Mouse (Mus musculus): ENCODE results near the gene Slc25a33. TPM values are rescaled to one million over a fixed set of nuclear protein-coding genes. Genes with fewer than 3 reads are reported as not detected.
A peak's percentile ranks its signal among the peaks of the same experiment; 100 is the strongest.

Gene Slc25a33
- polyA plus RNA-seq, 1 experiment from 2014 or later = 10.7 TPM

GRCm38 (mm10) chr4:149730827-149731226, 43.2 kb downstream of the Slc25a33 start:
- H3K4me1 ChIP-seq (ENCODE audit: control insufficient read depth, low read depth, low read length) = peaks cover 15% of the 10 kb centered on the region
- ATAC-seq (ENCODE audit: low read depth) = peak; percentile 12; the same call in 1 of the 2 replicates
- H3K4me2 ChIP-seq (ENCODE audit: low read depth, low read length) = no peak overlapping the region
- H3K27ac ChIP-seq (ENCODE audit: low read length) = no peak overlapping the region
- 29% methylated on average over 7 of the region's 7 CpGs for WGBS (ENCODE audit: insufficient replicate concordance)
- H3K27me3 ChIP-seq (ENCODE audit: control insufficient read depth, insufficient read depth, low read depth, low read length) = no peaks in the 10 kb centered on the region
- no peak overlapping the region for H3K4me3 ChIP-seq (ENCODE audit: low read depth, low read length)
- peaks cover 3% of the 10 kb centered on the region; the same call in 1 of the 2 replicates for H3K36me3 ChIP-seq (ENCODE audit: control insufficient read depth, insufficient read depth)
- H3K9me3 ChIP-seq (replicated peaks; ENCODE audit: control insufficient read depth, low read length) = no peaks in the 10 kb centered on the region
- H3K9ac ChIP-seq (ENCODE audit: low read depth, low read length) = no peak overlapping the region

GRCm38 (mm10) chr4:149728810-149729209, 45.3 kb downstream of the Slc25a33 start:
- H3K4me3 ChIP-seq (ENCODE audit: low read depth, low read length) = no peak overlapping the region
- H3K9me3 ChIP-seq (replicated peaks; ENCODE audit: control insufficient read depth, low read length) = no peaks in the 10 kb centered on the region
- no peaks in the 10 kb centered on the region for H3K27me3 ChIP-seq (ENCODE audit: control insufficient read depth, insufficient read depth, low read depth, low read length)
- no peak overlapping the region for H3K9ac ChIP-seq (ENCODE audit: low read depth, low read length)
- no peak for ATAC-seq (ENCODE audit: low read depth)
- 54% methylated on average over 8 of the region's 8 CpGs for WGBS (ENCODE audit: insufficient replicate concordance)
- peaks cover 14% of the 10 kb centered on the region for H3K4me1 ChIP-seq (ENCODE audit: control insufficient read depth, low read depth, low read length)
- peaks cover 3% of the 10 kb centered on the region; the same call in 1 of the 2 replicates for H3K36me3 ChIP-seq (ENCODE audit: control insufficient read depth, insufficient read depth)
- H3K4me2 ChIP-seq (ENCODE audit: low read depth, low read length) = no peak overlapping the region
- H3K27ac ChIP-seq (ENCODE audit: low read length) = no peak overlapping the region

- no peaks in the 10 kb centered on the region for H3K9me3 ChIP-seq (replicated peaks; ENCODE audit: control insufficient read depth, low read length)
- H3K4me2 ChIP-seq (ENCODE audit: low read depth, low read length) = no peak overlapping the region
- H3K4me1 ChIP-seq (ENCODE audit: control insufficient read depth, low read depth, low read length) = peaks cover 3% of the 10 kb centered on the region
- WGBS (ENCODE audit: insufficient replicate concordance) = 93% methylated on average over 5 of the region's 5 CpGs
- H3K9ac ChIP-seq (ENCODE audit: low read depth, low read length) = no peak overlapping the region
- no peak for ATAC-seq (ENCODE audit: low read depth)
- H3K27ac ChIP-seq (ENCODE audit: low read length) = no peak overlapping the region
- H3K27me3 ChIP-seq (ENCODE audit: control insufficient read depth, insufficient read depth, low read depth, low read length) = no peaks in the 10 kb centered on the region
- H3K4me3 ChIP-seq (ENCODE audit: low read depth, low read length) = no peak overlapping the region
- H3K36me3 ChIP-seq (ENCODE audit: control insufficient read depth, insufficient read depth) = peaks cover 3% of the 10 kb centered on the region; the same call in 1 of the 2 replicates
Measured at GRCm38 (mm10) chr4:149727636-149728035, 46.4 kb downstream of the Slc25a33 start.

GRCm38 (mm10) chr4:149725661-149726350, 48.3 kb downstream of the Slc25a33 start:
- no peak overlapping the region for H3K9ac ChIP-seq (ENCODE audit: low read depth, low read length)
- ATAC-seq (ENCODE audit: low read depth) = no peak
- no peak overlapping the region for H3K4me3 ChIP-seq (ENCODE audit: low read depth, low read length)
- H3K36me3 ChIP-seq (ENCODE audit: control insufficient read depth, insufficient read depth) = peaks cover 3% of the 10 kb centered on the region; the same call in 1 of the 2 replicates
- H3K4me1 ChIP-seq (ENCODE audit: control insufficient read depth, low read depth, low read length) = no peaks in the 10 kb centered on the region; the same call in 1 of the 2 replicates
- no peaks in the 10 kb centered on the region for H3K27me3 ChIP-seq (ENCODE audit: control insufficient read depth, insufficient read depth, low read depth, low read length)
- 42% methylated on average over 15 of the region's 15 CpGs for WGBS (ENCODE audit: insufficient replicate concordance)
- no peak overlapping the region for H3K4me2 ChIP-seq (ENCODE audit: low read depth, low read length)
- no peak overlapping the region for H3K27ac ChIP-seq (ENCODE audit: low read length)
- no peaks in the 10 kb centered on the region for H3K9me3 ChIP-seq (replicated peaks; ENCODE audit: control insufficient read depth, low read length)

GRCm38 (mm10) chr4:149724916-149725470, 49.1 kb downstream of the Slc25a33 start:
- Histone ChIP-seq H3K4me3 (ENCODE audit: low read depth, low read length) (no peak overlapping the region), H3K27me3 (ENCODE audit: control insufficient read depth, insufficient read depth, low read depth, low read length) (no peaks in the 10 kb centered on the region), H3K4me1 (ENCODE audit: control insufficient read depth, low read depth, low read length) (no peaks in the 10 kb centered on the region), H3K9me3 (replicated peaks; ENCODE audit: control insufficient read depth, low read length) (no peaks in the 10 kb centered on the region), H3K27ac (ENCODE audit: low read length) (no peak overlapping the region), H3K9ac (ENCODE audit: low read depth, low read length) (no peak overlapping the region), H3K36me3 (ENCODE audit: control insufficient read depth, insufficient read depth) (peaks cover 6% of the 10 kb centered on the region; the same call in 1 of the 2 replicates), H3K4me2 (ENCODE audit: low read depth, low read length) (no peak overlapping the region)
- 83% methylated on average over 17 of the region's 17 CpGs for WGBS (ENCODE audit: insufficient replicate concordance)
- no peak for ATAC-seq (ENCODE audit: low read depth)

- H3K4me3 ChIP-seq (ENCODE audit: low read depth, low read length) = no peak overlapping the region
- no peaks in the 10 kb centered on the region for H3K9me3 ChIP-seq (replicated peaks; ENCODE audit: control insufficient read depth, low read length)
- ATAC-seq (ENCODE audit: low read depth) = peak; percentile 9; the same call in 1 of the 2 replicates
- H3K36me3 ChIP-seq (ENCODE audit: control insufficient read depth, insufficient read depth) = peaks cover 6% of the 10 kb centered on the region; the same call in 1 of the 2 replicates
- H3K27ac ChIP-seq (ENCODE audit: low read length) = no peak overlapping the region
- no peak overlapping the region for H3K9ac ChIP-seq (ENCODE audit: low read depth, low read length)
- no peaks in the 10 kb centered on the region for H3K27me3 ChIP-seq (ENCODE audit: control insufficient read depth, insufficient read depth, low read depth, low read length)
- no peaks in the 10 kb centered on the region for H3K4me1 ChIP-seq (ENCODE audit: control insufficient read depth, low read depth, low read length)
- WGBS (ENCODE audit: insufficient replicate concordance) = 73% methylated on average over 17 of the region's 17 CpGs
- no peak overlapping the region for H3K4me2 ChIP-seq (ENCODE audit: low read depth, low read length)
Measured at GRCm38 (mm10) chr4:149723855-149724731, 50.0 kb downstream of the Slc25a33 start.

GRCm38 (mm10) chr4:149723021-149723390, 51.1 kb downstream of the Slc25a33 start:
- Histone ChIP-seq H3K27ac (ENCODE audit: low read length) (no peak overlapping the region), H3K4me2 (ENCODE audit: low read depth, low read length) (no peak overlapping the region), H3K4me1 (ENCODE audit: control insufficient read depth, low read depth, low read length) (no peaks in the 10 kb centered on the region), H3K36me3 (ENCODE audit: control insufficient read depth, insufficient read depth) (peaks cover 2% of the 10 kb centered on the region; the same call in 1 of the 2 replicates), H3K9me3 (replicated peaks; ENCODE audit: control insufficient read depth, low read length) (no peaks in the 10 kb centered on the region), H3K4me3 (ENCODE audit: low read depth, low read length) (no peak overlapping the region), H3K9ac (ENCODE audit: low read depth, low read length) (no peak overlapping the region), H3K27me3 (ENCODE audit: control insufficient read depth, insufficient read depth, low read depth, low read length) (no peaks in the 10 kb centered on the region)
- no peak for ATAC-seq (ENCODE audit: low read depth)
- WGBS (ENCODE audit: insufficient replicate concordance) = 79% methylated on average over 12 of the region's 12 CpGs

GRCm38 (mm10) chr4:149722104-149723020, 51.7 kb downstream of the Slc25a33 start:
- no peaks in the 10 kb centered on the region for H3K9me3 ChIP-seq (replicated peaks; ENCODE audit: control insufficient read depth, low read length)
- no peak overlapping the region for H3K9ac ChIP-seq (ENCODE audit: low read depth, low read length)
- H3K4me2 ChIP-seq (ENCODE audit: low read depth, low read length) = no peak overlapping the region
- no peak for ATAC-seq (ENCODE audit: low read depth)
- peaks cover 2% of the 10 kb centered on the region; the same call in 1 of the 2 replicates for H3K36me3 ChIP-seq (ENCODE audit: control insufficient read depth, insufficient read depth)
- H3K27me3 ChIP-seq (ENCODE audit: control insufficient read depth, insufficient read depth, low read depth, low read length) = no peaks in the 10 kb centered on the region
- no peak overlapping the region for H3K27ac ChIP-seq (ENCODE audit: low read length)
- H3K4me3 ChIP-seq (ENCODE audit: low read depth, low read length) = no peak overlapping the region
- WGBS (ENCODE audit: insufficient replicate concordance) = 84% methylated on average over 24 of the region's 24 CpGs
- no peaks in the 10 kb centered on the region for H3K4me1 ChIP-seq (ENCODE audit: control insufficient read depth, low read depth, low read length)

All from liver, embryonic 16.5 days (tissue).